Mouse (Mus musculus) kidney, adult 2 months (tissue): ENCODE data around the gene Gstt4.

ENCODE experiments used
- CTCF ChIP-seq: fragments of 200-500 bp; conservative IDR thresholded peaks from 2 replicates; pipeline ENCODE4 v1.5.1; 2011; ENCODE audit warnings: low read depth, mild to moderate bottlenecking, control low read depth, low read length, moderate library complexity, mixed read lengths; ENCODE audit not compliant: insufficient read depth, insufficient read length
- POLR2A ChIP-seq: fragments of 200-500 bp; IDR thresholded peaks from one replicate; pipeline ENCODE4 v1.6.1; 2011; ENCODE audit warnings: low read depth, low read length, control low read depth

DNA sequence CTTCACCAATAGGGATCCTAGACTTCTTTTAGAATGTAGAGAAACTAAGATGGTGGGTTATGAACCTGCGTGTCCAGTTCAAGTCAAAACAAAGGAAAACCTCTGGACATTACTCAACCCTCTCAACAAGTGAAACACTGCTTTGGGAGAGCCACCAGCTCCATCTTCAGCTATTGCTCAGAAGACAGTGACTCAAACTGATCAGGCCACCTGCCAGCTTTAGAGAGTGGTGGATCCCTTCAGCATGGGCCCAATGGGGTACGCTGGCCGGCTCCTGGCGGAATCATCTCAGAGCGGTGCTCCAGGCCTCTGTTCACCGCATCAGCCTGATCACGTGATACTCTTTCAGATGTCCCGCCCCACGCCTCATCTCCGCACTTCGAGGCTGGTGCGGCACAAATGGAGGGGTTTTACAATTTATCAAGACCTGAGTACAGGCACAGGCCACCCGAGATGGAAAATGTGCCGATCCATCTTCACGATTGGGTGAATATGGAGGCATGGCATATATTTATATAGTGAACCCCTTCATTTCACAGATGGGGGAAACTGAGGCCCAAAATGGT lies 33.2 kb upstream of the Gstt4 start:
- TF ChIP-seq CTCF = no peak
- no peak for TF ChIP-seq POLR2A
